Mouse (Mus musculus) neural tube, embryonic 11.5 days (tissue): Measurements from ENCODE around the gene Bbof1. TPM values are rescaled to one million over a fixed set of nuclear protein-coding genes. Genes with fewer than 3 reads are reported as not detected.

Experiments
- ATAC-seq: fragments of 200-750 bp; cut with Nextera tagmentation; 2 replicates; pipeline ENCODE4 v1.8.0; 2017; ENCODE audit warnings: moderate number of reproducible peaks, mild to moderate bottlenecking, moderate TSS enrichment, moderate library complexity; ENCODE audit not compliant: insufficient read depth, low FRiP score, low TSS enrichment
- DNase-seq: peaks from one replicate; pipeline ENCODE4 v3.0.0-alpha.2; 2015; ENCODE audit warnings: low spot score
- H3K27ac ChIP-seq: fragments of 300-500 bp; sonication (generic); 2 replicates; pipeline ENCODE4 v1.5.1; 2014; ENCODE audit warnings: low read depth, mild to moderate bottlenecking, low read length
- H3K27me3 ChIP-seq: fragments of 300-500 bp; sonication (generic); 2 replicates; pipeline ENCODE4 v1.6.1; 2014; ENCODE audit warnings: mild to moderate bottlenecking, low read length, mixed read lengths; ENCODE audit not compliant: control insufficient read depth, insufficient read depth
- H3K36me3 ChIP-seq: fragments of 300-500 bp; sonication (generic); 2 replicates; pipeline ENCODE4 v1.6.1; 2014; ENCODE audit warnings: mild to moderate bottlenecking, low read length, moderate library complexity, mixed read lengths; ENCODE audit not compliant: control insufficient read depth, insufficient read depth
- H3K4me1 ChIP-seq: fragments of 300-500 bp; sonication (generic); 2 replicates; pipeline ENCODE4 v1.6.1; 2014; ENCODE audit warnings: low read length, mixed read lengths; ENCODE audit not compliant: control insufficient read depth, insufficient read depth
- H3K4me2 ChIP-seq: fragments of 300-500 bp; sonication (generic); 2 replicates; pipeline ENCODE4 v1.6.1; 2014; ENCODE audit warnings: low read depth, mild to moderate bottlenecking, moderate library complexity
- H3K4me3 ChIP-seq: fragments of 300-500 bp; sonication (generic); 2 replicates; pipeline ENCODE4 v1.5.1; 2014; ENCODE audit warnings: low read depth, low read length
- H3K9ac ChIP-seq: fragments of 300-500 bp; sonication (generic); 2 replicates; pipeline ENCODE4 v1.6.1; 2014; ENCODE audit warnings: mild to moderate bottlenecking, low read length
- H3K9me3 ChIP-seq: fragments of 300-500 bp; sonication (generic); 2 replicates; pipeline ENCODE4 v1.6.1; 2016; ENCODE audit warnings: low read length; ENCODE audit not compliant: control insufficient read depth
- WGBS: fragments of 180-500 bp; shearing (Covaris S2); extraction: QIAGEN DNeasy Blood & Tissue Kit; methylation state at CpG from one replicate; pipeline ENCODE4 v1.1.7; 2014; 5-methylcytosine and 5-hydroxymethylcytosine counted together
- polyA plus RNA-seq: library from polyadenylated mRNA; unstranded; fragments of >200 nt; fragmentation: Nextera tagmentation; extraction: Ambion mirVana; gene quantifications from 2 replicates; pipeline ENCODE4 v1.2.1, GENCODE M21; 2014

The Bbof1 gene
- polyA plus RNA-seq, 1 experiment from 2014 or later: 0.84 TPM

DNA sequence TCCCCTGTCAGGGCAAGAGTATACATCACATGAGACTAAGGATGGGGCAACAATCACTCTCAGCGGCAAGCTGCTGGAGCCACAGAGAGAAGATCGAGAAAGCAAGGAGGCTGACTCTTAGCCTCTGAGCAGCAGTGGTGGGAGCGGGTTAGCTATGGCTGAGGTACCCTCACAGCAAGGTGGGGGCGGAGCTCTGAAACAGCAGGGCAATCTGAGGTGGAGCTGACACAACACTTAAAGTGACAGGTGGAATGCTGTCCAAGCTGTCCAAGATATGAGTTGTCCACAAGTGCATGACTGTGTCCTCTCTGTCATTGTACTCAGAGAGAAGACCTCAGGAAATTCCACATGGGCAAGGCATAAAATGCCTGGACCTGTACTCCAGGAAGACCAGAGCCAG lies 26.5 kb upstream of the Bbof1 start:
- 86% methylated on average over 4 of the region's 4 CpGs for WGBS
- no peak overlapping the region for H3K4me3 ChIP-seq
- H3K4me2 ChIP-seq: no peak overlapping the region
- H3K27me3 ChIP-seq: no peaks in the 10 kb centered on the region
- H3K27ac ChIP-seq: no peak overlapping the region
- H3K9ac ChIP-seq: no peak overlapping the region
- H3K9me3 ChIP-seq: no peaks in the 10 kb centered on the region
- DNase-seq (no peak), ATAC-seq (no peak)
- H3K4me1 ChIP-seq: no peaks in the 10 kb centered on the region
- H3K36me3 ChIP-seq: no peaks in the 10 kb centered on the region

DNA sequence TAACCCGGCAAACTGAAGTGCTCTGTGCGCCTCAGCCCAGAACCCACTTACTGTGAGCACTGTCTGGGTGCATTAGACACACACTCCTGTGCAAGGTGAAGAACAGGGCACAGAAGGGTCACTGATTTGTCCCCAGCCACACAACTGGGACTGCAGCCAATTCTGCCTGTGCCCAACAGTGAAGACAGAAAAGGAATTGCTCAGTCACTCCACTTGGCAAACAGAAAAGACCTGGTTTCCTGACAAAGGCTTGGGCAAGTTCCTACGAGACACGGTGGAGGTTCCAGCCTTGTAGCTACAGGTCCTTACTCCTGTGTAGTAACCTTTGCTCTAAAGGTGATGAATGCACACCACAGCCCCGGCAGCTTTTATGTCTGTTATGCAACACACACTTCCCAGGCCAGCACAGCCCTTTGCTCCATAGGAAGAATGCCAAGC lies 24.2 kb upstream of the Bbof1 start:
- H3K4me2 ChIP-seq: no peak overlapping the region
- ATAC-seq (no peak), DNase-seq (no peak)
- no peaks in the 10 kb centered on the region for H3K36me3 ChIP-seq
- no peak overlapping the region for H3K9ac ChIP-seq
- H3K27ac ChIP-seq: no peak overlapping the region
- WGBS: 84% methylated on average over 5 of the region's 5 CpGs
- no peak overlapping the region for H3K4me3 ChIP-seq
- no peaks in the 10 kb centered on the region for H3K9me3 ChIP-seq
- H3K27me3 ChIP-seq: no peaks in the 10 kb centered on the region
- no peaks in the 10 kb centered on the region for H3K4me1 ChIP-seq

GRCm38 (mm10) chr12:84385408-84385807 lies 23.5 kb upstream of the Bbof1 start:
- no peak for DNase-seq
- ATAC-seq: no peak
- no peaks in the 10 kb centered on the region for H3K27me3 ChIP-seq
- no peaks in the 10 kb centered on the region for H3K36me3 ChIP-seq
- no peak overlapping the region for H3K4me3 ChIP-seq
- 93% methylated on average over 4 of the region's 4 CpGs for WGBS
- H3K27ac ChIP-seq: no peak overlapping the region
- no peak overlapping the region for H3K4me2 ChIP-seq
- H3K4me1 ChIP-seq: no peaks in the 10 kb centered on the region
- no peak overlapping the region for H3K9ac ChIP-seq
- no peaks in the 10 kb centered on the region for H3K9me3 ChIP-seq

GRCm38 (mm10) chr12:84388097-84388496 lies 20.8 kb upstream of the Bbof1 start:
- Histone ChIP-seq H3K9ac (no peak overlapping the region), H3K36me3 (no peaks in the 10 kb centered on the region), H3K4me1 (no peaks in the 10 kb centered on the region), H3K27me3 (no peaks in the 10 kb centered on the region), H3K9me3 (no peaks in the 10 kb centered on the region), H3K4me3 (no peak overlapping the region), H3K4me2 (no peak overlapping the region), H3K27ac (no peak overlapping the region)
- DNase-seq (peak; percentile 2), ATAC-seq (no peak)
- 81% methylated on average over 8 of the region's 8 CpGs for WGBS

GRCm38 (mm10) chr12:84388774-84389400 lies 20.0 kb upstream of the Bbof1 start:
- H3K4me3 ChIP-seq: no peak overlapping the region
- H3K4me1 ChIP-seq: no peaks in the 10 kb centered on the region
- 77% methylated on average over 14 of the region's 14 CpGs for WGBS
- H3K36me3 ChIP-seq: no peaks in the 10 kb centered on the region
- no peaks in the 10 kb centered on the region for H3K27me3 ChIP-seq
- H3K9ac ChIP-seq: no peak overlapping the region
- no peaks in the 10 kb centered on the region for H3K9me3 ChIP-seq
- no peak overlapping the region for H3K27ac ChIP-seq
- DNase-seq (no peak), ATAC-seq (no peak)
- no peak overlapping the region for H3K4me2 ChIP-seq

- H3K9me3 ChIP-seq: no peaks in the 10 kb centered on the region
- no peak overlapping the region for H3K4me2 ChIP-seq
- no peaks in the 10 kb centered on the region for H3K36me3 ChIP-seq
- no peaks in the 10 kb centered on the region for H3K27me3 ChIP-seq
- no peak overlapping the region for H3K9ac ChIP-seq
- H3K4me1 ChIP-seq: no peaks in the 10 kb centered on the region
- H3K4me3 ChIP-seq: no peak overlapping the region
- DNase-seq (no peak), ATAC-seq (no peak)
- 90% methylated on average over 6 of the region's 6 CpGs for WGBS
- no peak overlapping the region for H3K27ac ChIP-seq
Observed at GRCm38 (mm10) chr12:84390336-84390735, 18.5 kb upstream of the Bbof1 start.

DNA sequence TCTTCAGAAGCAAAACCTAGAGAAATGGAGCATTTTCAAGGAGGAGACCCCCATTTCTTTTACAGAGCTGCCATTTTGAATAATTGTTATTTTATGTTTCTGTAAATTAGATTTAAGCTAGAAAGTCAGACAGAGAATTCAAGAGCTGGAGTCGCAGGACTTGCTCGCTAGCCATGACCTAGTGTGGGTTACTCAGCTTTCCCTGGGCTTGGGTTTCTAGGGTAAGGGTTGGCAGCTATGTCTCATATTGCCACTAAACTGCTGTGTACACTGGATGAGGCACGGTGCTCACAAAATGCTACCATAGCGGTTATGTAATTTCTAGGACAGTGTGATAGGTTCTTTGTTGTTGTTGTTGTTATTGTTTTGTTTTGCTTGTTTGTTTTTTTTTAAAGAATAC lies 16.2 kb upstream of the Bbof1 start:
- Histone ChIP-seq H3K4me2 (no peak overlapping the region), H3K27me3 (no peaks in the 10 kb centered on the region), H3K27ac (no peak overlapping the region), H3K4me3 (no peak overlapping the region), H3K36me3 (no peaks in the 10 kb centered on the region), H3K9me3 (no peaks in the 10 kb centered on the region), H3K9ac (no peak overlapping the region), H3K4me1 (no peaks in the 10 kb centered on the region)
- DNase-seq: no peak
- WGBS: 96% methylated on average over 4 of the region's 4 CpGs
- ATAC-seq: no peak

DNA sequence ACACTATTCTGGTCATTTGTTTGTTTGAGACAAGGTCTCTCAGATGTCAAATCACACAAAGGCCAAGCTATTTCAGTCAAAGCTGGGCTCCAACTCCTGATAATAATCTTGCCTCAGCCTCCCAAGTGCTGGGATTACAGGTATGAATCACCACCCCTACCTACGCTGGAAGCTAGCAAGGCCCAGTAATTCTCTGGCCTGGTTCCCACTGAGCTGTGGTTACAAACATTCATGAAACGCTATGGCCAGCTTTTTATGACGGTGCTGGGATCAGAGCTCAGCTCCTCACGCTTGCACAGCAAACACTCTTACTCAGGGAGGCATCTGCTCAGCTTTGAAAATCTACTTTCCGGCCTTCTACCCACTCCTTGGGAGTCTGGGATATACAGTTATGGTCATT lies 15.0 kb upstream of the Bbof1 start:
- DNase-seq (peak; percentile 2), ATAC-seq (no peak)
- H3K27ac ChIP-seq: no peak overlapping the region
- WGBS: 89% methylated on average over 5 of the region's 5 CpGs
- H3K4me1 ChIP-seq: no peaks in the 10 kb centered on the region
- H3K9ac ChIP-seq: no peak overlapping the region
- H3K4me3 ChIP-seq: no peak overlapping the region
- no peaks in the 10 kb centered on the region for H3K9me3 ChIP-seq
- H3K4me2 ChIP-seq: no peak overlapping the region
- H3K36me3 ChIP-seq: no peaks in the 10 kb centered on the region
- H3K27me3 ChIP-seq: no peaks in the 10 kb centered on the region

DNA sequence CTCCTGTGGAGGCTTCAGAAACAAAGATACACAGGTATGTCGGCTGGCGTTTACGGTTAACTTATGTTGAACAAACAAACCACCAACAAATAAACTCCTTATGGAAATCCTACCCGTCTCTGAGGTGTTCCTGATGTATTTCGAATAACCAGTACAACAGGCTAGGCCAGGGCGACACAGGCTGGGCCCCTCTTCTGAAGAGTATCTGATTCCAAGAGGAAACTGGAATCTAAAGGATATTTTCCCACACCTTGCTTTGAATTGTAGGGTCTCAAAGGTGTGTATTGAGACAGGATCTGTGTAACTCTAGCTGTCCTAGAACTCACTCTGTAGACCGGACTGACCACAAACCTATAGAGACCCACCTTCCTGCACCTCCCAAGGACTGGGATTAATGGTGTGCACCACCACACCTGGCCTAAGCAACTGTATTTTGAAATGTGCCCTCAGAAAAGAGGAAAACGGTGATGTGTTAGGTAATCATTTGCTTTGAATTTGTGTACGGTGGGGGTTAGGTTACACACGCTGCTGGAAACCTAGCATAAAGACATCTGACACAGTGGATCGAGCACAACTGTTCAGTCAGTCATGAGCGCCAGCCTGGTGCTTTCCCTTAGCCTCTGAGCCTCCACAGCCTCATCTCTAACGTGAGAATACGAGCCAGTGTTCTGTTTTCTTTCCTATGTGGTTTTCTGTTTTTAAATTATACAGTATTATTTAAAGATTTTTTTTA lies 11.8 kb upstream of the Bbof1 start:
- Histone ChIP-seq H3K9ac (no peak overlapping the region), H3K4me1 (no peaks in the 10 kb centered on the region), H3K4me3 (no peak overlapping the region), H3K36me3 (no peaks in the 10 kb centered on the region), H3K27me3 (no peaks in the 10 kb centered on the region), H3K9me3 (no peaks in the 10 kb centered on the region), H3K4me2 (no peak overlapping the region), H3K27ac (no peak overlapping the region)
- 90% methylated on average over 14 of the region's 14 CpGs for WGBS
- DNase-seq: no peak
- ATAC-seq: no peak
